Mouse (Mus musculus): ENCODE results near the gene Wdr17. TPM values are rescaled to one million over a fixed set of nuclear protein-coding genes. Genes with fewer than 3 reads are reported as not detected.

Wdr17 gene
- not detected for total RNA-seq (2023)

GRCm38 (mm10) chr8:54886987-54887785 lies at the start of gene Wdr17:
TSS of gene Wdr17 (minus strand) at chr8:54887184.

GRCm38 (mm10) chr8:54600671-54601251 lies 286.2 kb downstream of the Wdr17 start, which contains the start of gene Spata4:
TSS of gene Spata4 (plus strand) at chr8:54600781.

Other genes with a start within 250 kb of the Wdr17 start
- gene Gpm6a, start 67.7 kb upstream of the Wdr17 start, total RNA-seq (2023) = 1.7 TPM

Measured in CD4-positive naive resting alpha-beta T cell, adult 57 days (primary cell).